Mouse (Mus musculus) granulocyte monocyte progenitor cell, adult 5-6 weeks (primary cell): ENCODE results near the gene Ddx56. TPM values are rescaled to one million over a fixed set of nuclear protein-coding genes. Genes with fewer than 3 reads are reported as not detected.

Source experiments
- ATAC-seq: replicated peaks from 2 replicates; pipeline ENCODE4 v1.8.0; 2016; ENCODE audit warnings: mild to moderate bottlenecking, moderate TSS enrichment, inconsistent platforms; ENCODE audit not compliant: poor library complexity, severe bottlenecking
- total RNA-seq, 2 experiments: library from RNA; stranded (forward) in 1 of 2; stranded (reverse) in 1 of 2; fragments of 200-712, 200-1000 nt in 1 of 2; fragments of >200 nt in 1 of 2; fragmentation: Nextera tagmentation in 1 of 2; gene quantifications; 2 replicates each; pipeline ENCODE4 v1.2.3; 2014 to 2017

Ddx56 gene
- total RNA-seq (2014; fragmentation: Nextera tagmentation): 41.7 and 50.7 TPM in 2 replicates
- 49.0 and 51.7 TPM in 2 replicates for total RNA-seq (2017)

DNA sequence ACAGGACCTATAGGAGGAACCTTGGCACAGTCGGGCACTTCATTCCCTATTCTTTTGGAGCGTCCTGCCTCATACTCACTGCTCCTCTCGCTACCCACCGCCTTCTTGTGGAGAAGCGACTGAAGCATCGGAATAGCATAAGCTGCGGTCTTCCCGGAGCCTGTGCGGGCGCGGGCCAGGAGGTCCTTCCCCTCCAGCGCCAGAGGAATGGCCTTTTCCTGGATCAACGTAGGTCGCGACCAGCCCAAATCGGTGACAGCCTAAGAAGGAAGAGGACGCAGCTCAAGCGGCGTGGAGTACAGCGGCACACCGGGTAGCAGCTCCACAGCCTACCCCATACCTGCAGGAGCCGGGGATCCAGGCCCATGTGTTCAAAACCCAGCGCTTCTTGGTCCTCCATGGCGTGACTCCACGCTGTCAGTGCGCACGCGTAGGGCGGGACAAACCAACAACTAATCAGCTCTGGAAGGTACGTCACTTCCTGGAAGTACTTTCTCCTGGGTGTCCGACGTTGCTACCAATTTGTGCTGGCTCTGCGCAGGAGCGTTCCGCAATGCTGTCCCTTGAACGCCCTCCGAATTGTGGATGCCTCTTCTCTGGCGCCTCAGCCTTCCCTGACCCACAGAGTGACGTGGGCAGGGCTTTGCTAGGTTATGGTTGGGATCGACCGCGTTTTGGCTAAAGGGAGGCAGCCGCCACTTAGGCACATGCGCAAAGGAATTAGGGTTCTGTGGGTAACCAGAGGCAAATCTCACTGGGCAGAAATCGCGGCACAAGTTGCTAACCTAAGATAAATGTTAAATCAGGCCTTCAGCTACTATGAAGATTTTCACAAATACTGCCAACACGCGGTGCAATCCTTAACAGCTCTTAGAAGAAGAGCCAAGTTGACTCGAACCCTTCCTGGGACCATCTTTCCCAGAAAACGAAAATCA lies at the start of gene Ddx56:
Gene Ddx56 (minus strand): TSS at position 453 of the 935 bp plus-strand sequence.
- ATAC-seq: peak; percentile 94

DNA sequence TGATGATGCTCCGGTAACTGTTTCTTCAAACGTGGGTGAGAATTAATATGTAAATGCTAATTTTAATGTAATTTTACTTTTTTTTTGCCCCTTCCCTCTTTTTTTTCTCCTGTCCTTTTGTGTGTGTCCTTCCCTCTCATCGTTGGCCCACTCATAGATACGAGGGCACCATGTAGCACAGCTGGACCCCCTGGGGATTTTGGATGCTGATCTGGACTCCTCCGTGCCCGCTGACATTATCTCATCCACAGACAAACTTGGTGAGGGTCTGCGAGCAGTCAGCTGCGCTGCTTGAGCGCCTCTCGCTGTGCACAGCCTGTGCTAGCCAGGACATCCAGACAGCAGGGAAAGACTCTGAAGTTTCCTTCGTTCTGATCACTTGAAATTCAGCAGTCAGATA lies 49.2 kb upstream of the Ddx56 start:
- no peak for ATAC-seq

DNA sequence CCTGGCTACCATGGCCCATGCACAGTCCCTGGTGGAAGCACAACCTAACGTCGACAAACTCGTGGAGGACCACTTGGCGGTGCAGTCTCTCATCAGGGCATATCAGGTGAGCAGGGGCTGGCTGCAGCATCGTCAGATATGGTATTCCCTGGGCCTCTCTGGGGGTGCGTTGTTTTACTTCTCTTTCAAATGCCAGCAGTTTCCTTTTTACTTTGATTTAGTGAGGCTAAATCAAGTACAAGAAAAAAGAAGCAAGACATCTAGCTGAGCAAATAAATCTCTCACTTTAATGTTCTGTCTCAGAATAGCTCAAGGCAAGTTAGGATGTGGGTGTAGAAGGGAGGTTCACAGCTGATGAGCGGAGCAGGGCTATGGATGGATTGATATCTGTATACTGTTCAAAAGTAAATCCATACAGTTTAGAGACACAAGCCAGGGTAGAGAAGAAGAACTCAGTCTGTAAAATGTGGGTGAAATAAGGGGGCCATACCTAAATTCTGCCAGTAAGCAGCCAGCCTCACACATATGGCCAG lies 46.4 kb upstream of the Ddx56 start:
- ATAC-seq: no peak

DNA sequence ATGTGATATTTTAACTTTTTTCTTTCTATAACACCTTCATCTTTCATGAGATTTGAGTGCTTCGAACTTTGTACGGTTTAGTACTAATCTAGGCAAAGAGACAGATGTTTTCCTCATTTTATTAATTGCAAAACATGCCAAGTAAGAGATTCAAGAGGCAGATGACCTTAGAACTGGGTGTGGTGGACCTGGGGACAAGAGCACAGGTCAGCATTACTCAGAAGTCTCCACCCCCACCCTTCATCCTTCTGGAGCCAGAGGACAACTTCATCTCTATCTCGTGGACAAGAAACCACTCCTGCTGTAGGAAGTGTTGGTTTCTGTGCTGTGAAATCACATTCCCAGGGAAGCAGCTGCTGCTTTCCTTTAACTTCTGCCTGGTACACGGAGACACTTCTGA lies 40.6 kb upstream of the Ddx56 start:
- ATAC-seq: no peak

DNA sequence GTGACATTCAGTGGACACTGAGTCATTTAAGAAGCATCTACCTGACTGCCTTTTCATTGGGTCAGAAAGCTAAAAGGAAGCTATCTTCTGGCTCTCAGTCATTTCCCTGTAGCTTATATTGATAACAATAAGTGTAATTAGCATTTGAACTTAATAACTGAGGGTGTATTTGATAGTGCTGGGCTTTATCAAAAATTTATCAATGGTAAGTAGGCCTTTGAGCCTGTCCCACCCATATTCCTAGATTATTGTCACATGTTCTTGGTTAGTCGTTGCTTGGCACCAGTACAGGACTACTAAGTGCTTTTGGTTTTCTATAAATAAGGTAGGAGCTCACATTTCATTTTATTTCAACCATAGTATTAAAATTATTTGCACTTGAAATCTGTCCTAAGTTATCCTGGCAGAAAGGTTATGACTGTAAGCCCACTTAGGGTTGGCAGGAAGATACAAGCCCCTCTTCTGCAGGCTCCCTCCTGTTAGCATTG lies 38.4 kb upstream of the Ddx56 start:
- ATAC-seq: no peak

DNA sequence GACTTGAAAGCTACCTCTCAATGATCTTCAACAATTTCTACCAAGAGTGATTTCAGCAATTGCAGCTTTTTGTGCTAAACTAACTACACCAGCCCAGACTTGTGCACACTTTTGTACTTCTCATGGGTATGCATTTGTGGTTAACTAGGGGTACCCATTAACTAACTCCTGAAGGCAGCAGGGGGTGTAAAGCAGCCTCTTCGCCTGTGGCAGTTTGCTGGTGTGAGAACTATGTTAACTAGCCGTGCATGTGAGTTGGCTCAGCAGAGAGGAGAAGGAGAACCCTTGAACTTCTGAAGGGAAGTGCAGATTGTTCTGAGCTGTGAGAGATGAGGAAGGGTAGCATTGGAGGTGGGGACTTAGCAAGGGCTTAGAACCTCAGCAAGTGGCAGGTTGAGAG lies 35.2 kb upstream of the Ddx56 start:
- no peak for ATAC-seq

DNA sequence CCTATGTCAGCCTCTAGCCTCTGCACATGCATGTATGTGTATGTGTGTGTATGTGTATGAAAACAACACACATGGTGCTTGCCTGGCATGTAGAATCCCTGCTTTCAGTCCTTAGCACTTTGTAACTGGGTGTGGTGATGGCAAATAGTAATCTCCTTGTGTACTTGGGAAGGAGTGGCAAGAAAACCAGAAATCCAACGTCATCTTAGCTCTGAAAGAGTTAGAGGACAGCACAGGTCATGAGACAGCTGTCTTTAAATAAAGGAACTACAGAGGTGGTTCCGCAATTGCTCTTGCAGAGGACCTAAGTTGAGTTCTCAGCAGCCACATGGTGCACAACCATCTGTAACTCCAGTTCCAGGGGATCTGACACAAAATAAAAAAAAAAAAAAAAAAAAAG lies 31.9 kb upstream of the Ddx56 start:
- peak; percentile 86 for ATAC-seq

DNA sequence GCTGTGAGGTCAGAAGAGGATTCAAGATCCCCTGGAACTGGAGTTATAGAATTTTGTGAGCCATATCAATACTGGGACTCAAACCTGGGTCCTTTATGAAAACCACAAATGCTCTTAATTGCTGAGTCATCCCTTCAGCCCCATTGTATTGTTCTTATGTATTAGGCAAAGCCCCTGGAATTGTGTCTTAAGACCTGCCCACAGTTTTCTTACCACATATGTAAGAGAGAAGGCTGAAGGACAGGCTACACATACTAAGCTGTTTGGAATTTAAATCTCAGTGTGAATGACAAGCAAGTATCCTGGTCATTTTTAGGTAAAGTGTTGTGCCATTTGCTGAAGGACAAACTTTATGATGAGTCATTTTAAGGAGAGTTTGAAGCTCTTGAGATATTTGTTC lies 28.5 kb upstream of the Ddx56 start:
- ATAC-seq: no peak

DNA sequence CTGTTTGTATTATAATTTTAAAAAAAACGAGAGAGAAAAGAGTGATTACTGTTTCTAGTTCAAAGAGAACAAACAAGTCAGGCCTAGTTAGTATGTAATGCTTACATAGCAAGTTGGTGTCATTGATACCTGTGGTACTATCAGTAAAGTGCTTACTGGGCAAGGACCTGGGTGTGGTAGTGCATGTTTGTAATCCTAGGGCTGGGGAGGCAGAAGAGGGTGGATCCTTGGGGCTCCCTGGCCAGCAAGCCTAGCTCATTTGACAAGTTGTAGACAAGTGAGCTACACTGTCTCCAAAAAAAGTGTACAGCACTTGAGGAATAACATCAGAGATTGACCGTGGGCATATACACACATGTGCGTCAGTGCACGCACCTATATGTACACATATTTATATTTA lies 27.1 kb upstream of the Ddx56 start:
- ATAC-seq: no peak

DNA sequence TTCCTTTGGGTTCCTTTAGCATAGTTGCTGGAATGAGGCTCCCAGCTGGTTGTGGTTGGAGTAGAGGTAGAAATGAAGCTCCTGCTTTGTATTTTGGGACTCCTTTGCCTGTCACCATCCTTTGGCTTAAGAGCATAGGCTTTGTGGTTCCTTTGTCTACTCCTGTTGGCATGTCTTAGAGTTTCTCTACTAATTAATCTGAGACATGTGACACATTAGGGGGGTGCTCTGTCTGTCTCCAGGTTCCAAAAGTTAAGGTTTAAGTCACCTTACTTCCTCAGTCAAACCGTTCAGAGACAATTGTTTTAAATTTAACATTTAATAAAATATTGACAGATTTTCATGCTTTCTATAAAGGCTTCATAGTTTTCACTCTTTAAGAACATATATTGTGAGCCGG lies 26.0 kb upstream of the Ddx56 start:
- no peak for ATAC-seq

DNA sequence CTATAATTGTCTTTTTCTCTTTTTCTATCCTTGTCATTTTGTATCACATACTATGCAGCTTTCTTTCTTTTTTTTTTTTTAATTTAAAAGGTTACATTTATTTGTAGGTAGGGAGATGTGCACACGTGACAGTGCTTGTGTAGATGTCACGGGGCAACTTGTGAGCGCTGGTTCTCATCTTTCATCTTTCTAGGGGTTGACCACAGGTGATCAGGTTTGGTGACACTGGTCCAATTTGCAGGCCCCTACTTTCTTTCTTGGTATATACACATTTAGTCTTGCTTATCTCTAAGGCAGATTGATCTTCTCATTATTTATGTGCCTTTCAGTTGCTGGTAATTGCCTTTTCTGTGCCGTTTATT lies 25.4 kb upstream of the Ddx56 start:
- ATAC-seq: no peak

DNA sequence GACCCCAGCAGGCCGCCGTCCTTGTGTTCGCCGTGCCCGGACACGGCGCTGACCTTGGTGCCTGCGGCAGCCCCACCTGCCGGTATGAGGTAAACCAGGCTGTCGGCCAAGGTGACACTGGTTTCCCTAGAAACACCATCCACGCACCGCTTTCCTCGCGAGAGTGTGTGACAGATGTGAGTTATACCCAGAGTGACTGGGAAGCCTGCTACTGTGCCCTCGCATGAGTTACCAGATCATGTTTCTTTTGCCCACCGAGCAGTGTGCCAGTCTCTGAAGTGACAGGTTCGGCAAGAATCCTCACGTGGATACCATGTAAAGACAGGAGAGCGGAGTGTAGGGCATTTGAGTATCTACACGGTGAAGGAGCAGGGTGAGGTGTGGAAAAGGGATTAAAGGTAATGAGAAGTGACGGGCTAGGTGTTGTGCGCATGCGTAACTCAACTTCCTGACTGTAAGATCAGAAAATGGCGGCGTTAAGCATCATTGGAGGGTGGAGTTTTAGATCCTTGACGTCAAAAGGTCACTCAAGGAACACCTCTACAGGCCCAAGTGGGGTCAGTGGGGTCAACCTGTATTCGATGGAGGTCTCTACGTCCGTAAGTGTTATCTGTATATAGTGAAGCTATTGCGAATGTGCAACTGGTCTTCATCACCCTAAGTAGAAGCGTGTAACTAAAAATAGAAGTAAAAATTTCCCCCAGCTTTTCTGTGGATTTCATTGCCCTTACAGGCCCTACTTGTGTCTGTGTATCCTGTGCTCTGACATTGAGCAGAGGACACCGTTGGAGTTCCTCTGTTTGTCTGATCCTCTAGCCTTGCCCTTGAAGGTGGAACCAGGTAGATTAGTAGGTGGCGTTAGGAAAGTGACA lies 24.8 kb upstream of the Ddx56 start:
- ATAC-seq: peak; percentile 21

DNA sequence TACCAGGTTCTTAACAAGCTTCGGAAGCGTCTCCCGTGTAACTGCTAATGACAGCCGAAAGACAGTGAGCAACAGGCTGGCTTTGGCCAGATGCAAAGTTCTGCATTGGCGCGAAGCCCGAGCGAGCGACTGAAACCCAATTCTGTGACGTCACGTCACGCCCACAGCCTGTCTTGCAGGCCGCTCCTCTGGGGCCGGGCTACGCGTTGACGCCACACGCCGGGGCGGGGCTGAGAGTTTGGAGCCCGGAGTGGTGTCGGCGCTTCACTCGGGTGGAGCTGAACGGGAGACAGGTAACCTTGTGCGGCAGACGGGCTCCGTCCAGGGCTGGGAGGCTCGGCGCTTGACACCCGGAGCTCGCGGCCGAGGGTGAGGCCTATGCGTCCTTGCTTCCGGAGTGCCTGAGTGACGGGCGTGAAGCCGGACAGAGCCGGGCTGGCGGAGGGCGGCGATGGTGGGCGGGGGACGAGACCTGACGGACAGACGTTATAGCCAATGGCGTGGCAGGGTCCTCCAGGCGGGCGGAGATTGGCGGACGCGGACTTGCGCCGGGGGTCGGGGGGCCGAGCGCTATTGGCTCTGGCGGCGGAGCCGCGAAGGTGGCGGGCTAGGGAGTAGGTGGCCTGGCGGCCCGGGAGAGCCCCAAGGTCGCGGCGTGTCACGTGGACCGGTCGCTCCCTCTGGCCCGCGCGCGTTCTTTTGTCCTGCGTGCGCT lies 24.0 kb upstream of the Ddx56 start, which contains the start of gene Ogdh:
Gene Ogdh (plus strand): TSS at position 233 of the 715 bp plus-strand sequence.
- ATAC-seq: peak; percentile 90

DNA sequence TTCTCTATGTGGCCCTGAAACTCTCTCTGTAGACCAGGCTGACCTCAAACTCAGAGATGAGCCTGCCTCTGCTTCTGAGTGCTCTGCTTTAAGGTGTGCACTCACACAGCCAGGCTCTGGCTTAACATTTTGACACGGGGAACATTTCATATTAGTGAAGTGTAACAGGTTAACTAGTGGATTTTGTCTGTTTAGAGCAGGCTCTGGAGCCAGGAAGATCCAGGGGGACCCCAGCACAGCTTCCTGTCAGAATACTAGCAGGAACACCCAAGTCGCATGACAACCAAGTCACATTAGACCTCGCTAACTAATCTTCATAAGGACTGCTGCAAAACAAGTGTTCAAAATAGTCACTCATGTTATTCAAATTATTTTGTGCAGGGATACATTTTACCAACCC lies 23.3 kb upstream of the Ddx56 start:
- ATAC-seq: no peak

DNA sequence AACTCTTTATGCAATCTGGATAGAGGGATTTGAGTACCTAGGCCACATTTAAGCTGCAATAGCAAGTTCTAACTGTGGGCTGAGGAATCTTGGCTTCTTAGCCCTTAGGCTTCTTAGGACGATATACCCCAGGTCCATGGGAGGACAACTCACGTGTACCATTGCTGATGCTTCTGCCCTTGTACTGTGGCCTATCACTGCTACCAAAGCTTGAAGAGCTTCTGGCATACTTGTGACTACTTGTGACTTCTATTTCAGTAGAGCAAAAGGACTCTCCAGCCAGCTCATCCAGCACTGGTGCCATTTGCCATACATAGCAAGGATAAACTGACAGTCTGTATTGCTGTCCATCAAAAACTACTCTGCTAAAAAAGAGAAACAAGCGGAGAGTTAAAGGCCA lies 22.6 kb upstream of the Ddx56 start:
- ATAC-seq: no peak

DNA sequence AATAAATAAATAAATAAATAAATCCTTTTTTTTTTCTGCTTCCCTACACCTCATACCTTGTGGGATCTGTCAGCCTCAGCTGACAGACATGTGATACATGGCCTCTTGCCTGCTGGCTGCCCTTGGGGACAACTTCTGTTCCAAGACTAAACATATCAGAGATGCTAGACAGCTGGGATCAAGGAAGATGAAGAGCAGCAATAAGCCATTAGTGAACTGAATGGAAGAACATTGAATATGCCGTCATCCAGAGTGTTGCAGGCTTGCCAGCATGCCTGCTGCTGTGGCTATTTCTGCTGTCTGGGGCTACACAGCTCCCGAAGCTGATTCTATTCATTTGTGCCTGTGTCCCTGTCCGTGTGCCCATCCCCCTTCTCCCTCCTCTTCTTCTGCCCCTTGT lies 15.4 kb upstream of the Ddx56 start:
- no peak for ATAC-seq

DNA sequence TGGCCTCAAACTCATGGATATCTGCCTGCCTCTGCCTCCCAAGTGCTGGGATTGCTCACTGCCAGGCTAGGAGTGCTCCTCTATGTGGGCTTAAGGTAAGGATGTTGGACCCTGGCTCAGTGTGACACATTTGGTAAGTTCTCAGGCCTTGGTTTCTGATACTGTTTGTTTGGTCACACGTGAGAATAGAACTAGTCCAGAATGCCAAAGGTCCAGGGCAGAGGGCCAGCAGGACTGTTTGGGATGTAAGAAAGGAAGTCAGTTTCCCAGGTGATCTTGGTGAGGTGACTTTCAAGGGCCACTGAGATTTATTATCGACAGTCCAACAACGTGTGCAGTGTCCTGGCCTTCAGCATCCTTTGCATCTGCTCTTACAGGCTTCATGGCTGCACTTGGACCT lies 8.9 kb upstream of the Ddx56 start:
- no peak for ATAC-seq

DNA sequence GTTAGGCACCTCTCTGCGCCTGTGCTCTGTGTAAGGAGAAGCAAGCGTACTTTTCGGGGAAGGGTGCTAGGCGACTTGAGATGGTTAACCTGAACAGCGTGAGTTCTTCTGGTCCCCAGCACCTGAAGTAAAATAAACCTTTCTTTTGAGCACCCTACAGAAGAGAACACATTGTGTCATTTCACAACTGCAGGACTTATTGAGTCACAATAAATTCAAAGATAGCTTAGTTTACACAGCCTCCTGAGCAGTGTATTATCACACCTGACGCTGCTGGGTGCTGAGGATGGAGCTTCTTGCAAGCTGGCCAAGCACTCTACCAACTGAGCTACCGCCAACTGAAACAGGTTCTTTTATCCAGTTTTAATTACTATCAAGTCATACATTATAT lies 7.5 kb upstream of the Ddx56 start:
- ATAC-seq: peak; percentile 29

DNA sequence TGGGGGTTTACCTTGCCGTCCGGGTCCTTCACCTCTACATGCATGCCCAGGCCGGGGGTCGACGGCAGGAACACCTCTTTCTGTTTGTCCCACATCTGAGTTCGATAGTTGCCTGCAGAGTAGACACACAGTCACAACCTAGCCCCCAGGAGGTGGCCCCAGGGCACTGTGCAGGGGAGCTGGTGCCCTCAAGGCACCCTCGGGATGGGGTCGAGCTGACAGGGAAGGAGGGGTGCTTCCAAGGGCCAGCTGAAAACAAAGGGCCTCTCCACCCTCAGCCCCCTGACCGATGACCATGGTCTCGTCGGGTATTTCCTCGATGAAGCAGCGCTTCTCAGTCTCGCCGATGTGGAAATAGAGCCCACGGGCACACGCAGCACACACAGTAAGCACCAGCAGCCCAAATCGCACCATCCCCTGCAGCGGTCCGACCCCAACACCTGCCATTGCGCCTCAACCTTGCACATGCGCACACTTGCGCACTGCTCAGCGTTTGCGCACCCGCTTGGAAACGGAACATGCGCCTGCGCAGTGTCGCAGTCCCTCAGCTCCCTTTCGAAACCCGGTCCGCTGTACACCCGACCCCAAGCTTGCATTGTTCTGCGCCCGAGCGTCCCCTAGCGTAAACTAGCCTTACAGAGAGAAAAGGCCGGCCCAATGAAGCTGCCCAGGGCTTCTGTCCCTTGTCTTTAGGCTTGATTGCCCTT lies 7.0 kb upstream of the Ddx56 start, which contains the start of gene Tmed4:
Gene Tmed4 (minus strand): TSS at position 484 of the 707 bp plus-strand sequence.
- ATAC-seq: peak; percentile 92
